Mouse (Mus musculus) E14TG2a.4 (cell line): ENCODE measurements around the gene Igf1r.

ENCODE experiments used
- CTCF ChIP-seq: conservative IDR thresholded peaks from 2 replicates; pipeline ENCODE4 v1.5.1; 2014; ENCODE audit warnings: low read length
- NANOG ChIP-seq: IDR thresholded peaks from 2 replicates; pipeline ENCODE4 v1.6.1; 2014; ENCODE audit warnings: borderline replicate concordance, low read length, mixed read lengths
- POU5F1 ChIP-seq: IDR thresholded peaks from 2 replicates; pipeline ENCODE4 v1.6.1; 2014; ENCODE audit warnings: low read length, borderline replicate concordance

DNA sequence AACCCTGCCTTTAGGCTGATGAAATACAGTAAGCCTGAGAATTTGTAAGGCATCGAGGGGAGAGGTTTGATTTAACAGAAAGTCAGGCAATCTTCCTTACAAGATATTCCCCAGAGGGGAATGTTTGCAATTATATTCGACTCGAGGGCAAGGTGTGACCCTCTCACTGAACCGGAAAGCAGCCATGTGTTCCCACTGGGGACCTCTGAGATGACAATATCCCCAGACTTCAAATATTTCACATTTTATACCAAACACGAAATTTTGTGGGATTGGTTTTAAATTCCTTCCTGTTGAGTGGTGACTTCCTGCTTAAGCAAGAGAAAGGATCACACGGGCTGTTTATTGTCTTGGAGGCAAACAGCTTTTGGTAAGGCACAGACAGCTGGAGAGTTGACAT is 314.1 kb downstream of the Igf1r start:
- TF ChIP-seq CTCF (no peak), NANOG (no peak), POU5F1 (no peak)
